Mouse (Mus musculus): ENCODE results near the gene Focad. TPM values are rescaled to one million over a fixed set of nuclear protein-coding genes. Genes with fewer than 3 reads are reported as not detected.

The Focad gene
- total and polyA plus RNA-seq, 3 experiments: 9.5 to 15.3 (median 12.7) TPM

GRCm38 (mm10) chr4:88108585-88108984 lies 14.2 kb downstream of the Focad start:
- DNase-seq: no peak
- no peaks in the 10 kb centered on the region for H3K79me2 ChIP-seq (replicated peaks; ENCODE audit: control insufficient read depth, insufficient read depth, low read length)
- intact Hi-C loops (cut with DNase I): no loop called here
- no peak overlapping the region for H3K9ac ChIP-seq (ENCODE audit: low read depth, low read length)
- no peak overlapping the region for H3K27ac ChIP-seq
- H3K4me1 ChIP-seq (ENCODE audit: control insufficient read depth, insufficient read depth, low read length): no peaks in the 10 kb centered on the region
- no peak overlapping the region for H3K4me3 ChIP-seq
- no peaks in the 10 kb centered on the region for H3K36me3 ChIP-seq (ENCODE audit: control insufficient read depth, insufficient read depth, low read length)
- WGBS: 62% methylated on average over 3 of the region's 3 CpGs
- TF ChIP-seq CTCF (IDR thresholded peaks at IDR 0.05) (no peak), EP300 (IDR thresholded peaks at IDR 0.05; ENCODE audit: insufficient read depth, low read depth, low read length) (no peak), POLR2A (IDR thresholded peaks at IDR 0.05; ENCODE audit: insufficient read depth, low read depth, low read length) (no peak)
- H3K27me3 ChIP-seq (ENCODE audit: control insufficient read depth, insufficient read depth, low read length): no peaks in the 10 kb centered on the region

DNA sequence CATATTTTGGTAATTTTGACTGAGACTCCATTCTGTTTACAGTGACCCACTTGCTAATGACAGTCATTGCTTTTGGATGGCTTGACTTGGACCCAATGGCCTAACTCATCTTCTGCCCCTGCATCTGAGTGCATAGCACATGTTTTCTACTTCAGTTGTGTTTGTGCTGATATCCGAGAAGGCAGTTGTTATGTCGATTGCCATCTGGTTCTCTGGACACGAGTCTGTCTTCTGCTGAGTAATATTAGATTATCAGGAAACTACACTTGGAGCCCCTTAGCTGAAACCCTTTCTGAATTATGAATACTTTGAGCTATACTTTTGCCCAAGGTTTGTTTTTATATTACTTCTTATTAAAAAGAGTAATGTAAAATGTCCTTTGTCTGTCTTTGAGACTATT lies 22.9 kb downstream of the Focad start:
- Histone ChIP-seq H3K9ac (ENCODE audit: low read depth, low read length) (no peak overlapping the region), H3K27me3 (ENCODE audit: control insufficient read depth, insufficient read depth, low read length) (no peaks in the 10 kb centered on the region), H3K79me2 (replicated peaks; ENCODE audit: control insufficient read depth, insufficient read depth, low read length) (no peaks in the 10 kb centered on the region; the same call in 1 of the 2 replicates), H3K36me3 (ENCODE audit: control insufficient read depth, insufficient read depth, low read length) (no peaks in the 10 kb centered on the region), H3K4me1 (ENCODE audit: control insufficient read depth, insufficient read depth, low read length) (no peaks in the 10 kb centered on the region), H3K27ac (no peak overlapping the region), H3K4me3 (no peak overlapping the region)
- intact Hi-C loops (cut with DNase I): no loop called here
- no peak for DNase-seq
- WGBS: 77% methylated on average over 3 of the region's 3 CpGs
- no peak for TF ChIP-seq CTCF (IDR thresholded peaks at IDR 0.05)
- no peak for TF ChIP-seq POLR2A (IDR thresholded peaks at IDR 0.05; ENCODE audit: insufficient read depth, low read depth, low read length)
- TF ChIP-seq EP300 (IDR thresholded peaks at IDR 0.05; ENCODE audit: insufficient read depth, low read depth, low read length): no peak

DNA sequence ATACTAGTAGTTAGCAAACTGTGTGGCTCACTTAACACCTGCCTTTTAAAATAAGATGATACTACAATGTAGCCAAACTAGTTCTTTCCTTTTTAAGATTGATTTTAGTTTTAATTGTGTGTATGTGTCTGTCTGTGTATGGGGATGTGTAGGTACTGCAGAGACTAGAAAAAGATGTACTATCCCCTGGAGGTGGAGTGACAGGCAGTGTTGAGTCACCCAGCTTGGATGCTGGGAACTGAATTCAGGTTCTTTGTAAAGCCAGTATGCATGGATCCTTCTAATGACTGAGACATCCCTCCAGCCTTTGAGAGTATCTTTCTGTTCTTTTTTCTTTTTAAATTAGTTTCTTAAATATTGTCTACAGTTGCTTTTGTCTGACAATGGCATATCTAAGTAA lies 23.5 kb downstream of the Focad start:
- no peaks in the 10 kb centered on the region; the same call in 1 of the 2 replicates for H3K79me2 ChIP-seq (replicated peaks; ENCODE audit: control insufficient read depth, insufficient read depth, low read length)
- TF ChIP-seq CTCF (IDR thresholded peaks at IDR 0.05): no peak
- no peak for TF ChIP-seq EP300 (IDR thresholded peaks at IDR 0.05; ENCODE audit: insufficient read depth, low read depth, low read length)
- TF ChIP-seq POLR2A (IDR thresholded peaks at IDR 0.05; ENCODE audit: insufficient read depth, low read depth, low read length): no peak
- no peak overlapping the region for H3K9ac ChIP-seq (ENCODE audit: low read depth, low read length)
- no peak overlapping the region for H3K4me3 ChIP-seq
- DNase-seq: no peak
- H3K4me1 ChIP-seq (ENCODE audit: control insufficient read depth, insufficient read depth, low read length): no peaks in the 10 kb centered on the region
- no peak overlapping the region for H3K27ac ChIP-seq
- no peaks in the 10 kb centered on the region for H3K36me3 ChIP-seq (ENCODE audit: control insufficient read depth, insufficient read depth, low read length)
- intact Hi-C loops (cut with DNase I): no loop called here
- no peaks in the 10 kb centered on the region for H3K27me3 ChIP-seq (ENCODE audit: control insufficient read depth, insufficient read depth, low read length)

DNA sequence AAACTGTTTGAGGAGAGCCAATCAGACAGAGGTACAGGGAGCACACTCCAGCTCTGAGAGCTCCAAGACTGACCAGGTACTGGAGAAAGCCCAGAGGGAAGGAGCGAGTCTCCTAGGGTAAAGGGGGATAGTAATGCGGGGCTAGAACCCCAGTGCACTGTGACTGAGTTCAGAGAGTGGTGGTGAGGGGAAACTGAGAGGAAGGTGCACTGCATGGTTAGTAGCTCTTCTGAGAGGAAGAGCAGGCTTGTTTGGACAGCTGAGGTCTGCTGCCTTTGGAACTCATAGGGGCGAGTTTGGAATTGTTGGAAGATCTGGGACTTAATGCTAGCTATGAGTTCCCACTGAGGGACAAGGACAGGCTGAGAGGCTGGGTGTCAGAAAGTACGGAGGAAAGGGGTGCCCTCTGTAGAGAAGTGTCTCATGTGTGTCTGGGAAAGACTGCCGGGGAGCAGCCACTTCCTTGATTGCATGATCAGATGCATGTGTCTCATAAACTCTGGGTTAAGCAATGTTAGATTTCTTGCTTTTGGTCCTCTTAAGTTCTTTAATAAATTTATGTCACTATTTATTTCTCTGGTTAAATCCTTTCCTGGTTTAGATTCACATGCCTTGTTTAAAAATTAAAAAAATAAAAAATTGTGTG lies 24.4 kb downstream of the Focad start:
- H3K36me3 ChIP-seq (ENCODE audit: control insufficient read depth, insufficient read depth, low read length): no peaks in the 10 kb centered on the region
- no peak for DNase-seq
- H3K4me3 ChIP-seq: no peak overlapping the region
- intact Hi-C loops (cut with DNase I): no loop called here
- no peaks in the 10 kb centered on the region; the same call in 1 of the 2 replicates for H3K79me2 ChIP-seq (replicated peaks; ENCODE audit: control insufficient read depth, insufficient read depth, low read length)
- WGBS: 83% methylated on average over 5 of the region's 5 CpGs
- H3K4me1 ChIP-seq (ENCODE audit: control insufficient read depth, insufficient read depth, low read length): no peaks in the 10 kb centered on the region
- H3K27me3 ChIP-seq (ENCODE audit: control insufficient read depth, insufficient read depth, low read length): no peaks in the 10 kb centered on the region
- no peak overlapping the region for H3K9ac ChIP-seq (ENCODE audit: low read depth, low read length)
- no peak for TF ChIP-seq CTCF (IDR thresholded peaks at IDR 0.05)
- no peak for TF ChIP-seq POLR2A (IDR thresholded peaks at IDR 0.05; ENCODE audit: insufficient read depth, low read depth, low read length)
- TF ChIP-seq EP300 (IDR thresholded peaks at IDR 0.05; ENCODE audit: insufficient read depth, low read depth, low read length): no peak
- H3K27ac ChIP-seq: no peak overlapping the region

GRCm38 (mm10) chr4:88120091-88120490 lies 25.7 kb downstream of the Focad start:
- Histone ChIP-seq H3K4me3 (no peak overlapping the region), H3K9ac (ENCODE audit: low read depth, low read length) (no peak overlapping the region), H3K27me3 (ENCODE audit: control insufficient read depth, insufficient read depth, low read length) (no peaks in the 10 kb centered on the region), H3K4me1 (ENCODE audit: control insufficient read depth, insufficient read depth, low read length) (no peaks in the 10 kb centered on the region), H3K79me2 (replicated peaks; ENCODE audit: control insufficient read depth, insufficient read depth, low read length) (no peaks in the 10 kb centered on the region), H3K27ac (no peak overlapping the region), H3K36me3 (ENCODE audit: control insufficient read depth, insufficient read depth, low read length) (no peaks in the 10 kb centered on the region)
- DNase-seq: no peak
- intact Hi-C loops (cut with DNase I): no loop called here
- TF ChIP-seq EP300 (IDR thresholded peaks at IDR 0.05; ENCODE audit: insufficient read depth, low read depth, low read length) (no peak), POLR2A (IDR thresholded peaks at IDR 0.05; ENCODE audit: insufficient read depth, low read depth, low read length) (no peak), CTCF (IDR thresholded peaks at IDR 0.05) (no peak)

- H3K79me2 ChIP-seq (replicated peaks; ENCODE audit: control insufficient read depth, insufficient read depth, low read length): no peaks in the 10 kb centered on the region
- intact Hi-C loops (cut with DNase I): no loop called here
- H3K27ac ChIP-seq: no peak overlapping the region
- H3K4me1 ChIP-seq (ENCODE audit: control insufficient read depth, insufficient read depth, low read length): no peaks in the 10 kb centered on the region
- H3K27me3 ChIP-seq (ENCODE audit: control insufficient read depth, insufficient read depth, low read length): no peaks in the 10 kb centered on the region
- H3K4me3 ChIP-seq: no peak overlapping the region
- no peak for TF ChIP-seq POLR2A (IDR thresholded peaks at IDR 0.05; ENCODE audit: insufficient read depth, low read depth, low read length)
- TF ChIP-seq EP300 (IDR thresholded peaks at IDR 0.05; ENCODE audit: insufficient read depth, low read depth, low read length): no peak
- TF ChIP-seq CTCF (IDR thresholded peaks at IDR 0.05): no peak
- H3K9ac ChIP-seq (ENCODE audit: low read depth, low read length): no peak overlapping the region
- no peak for DNase-seq
- 90% methylated on average over 3 of the region's 3 CpGs for WGBS
- no peaks in the 10 kb centered on the region for H3K36me3 ChIP-seq (ENCODE audit: control insufficient read depth, insufficient read depth, low read length)
These were observed 28.0 kb downstream of the Focad start for GRCm38 (mm10) chr4:88122472-88122871.
